Mouse (Mus musculus) liver, adult 2 months (tissue): ENCODE results near the gene Phpt1.

Source experiments
- CTCF ChIP-seq: fragments of 200-500 bp; IDR thresholded peaks from 2 replicates; pipeline ENCODE4 v1.5.1; 2011; ENCODE audit warnings: low read depth, low read length, control low read depth
- POLR2A ChIP-seq: fragments of 200-500 bp; IDR thresholded peaks from 2 replicates; pipeline ENCODE4 v1.6.1; 2011; ENCODE audit warnings: low read length, control low read depth; ENCODE audit not compliant: insufficient read depth; ENCODE audit errors: extremely low read depth

DNA sequence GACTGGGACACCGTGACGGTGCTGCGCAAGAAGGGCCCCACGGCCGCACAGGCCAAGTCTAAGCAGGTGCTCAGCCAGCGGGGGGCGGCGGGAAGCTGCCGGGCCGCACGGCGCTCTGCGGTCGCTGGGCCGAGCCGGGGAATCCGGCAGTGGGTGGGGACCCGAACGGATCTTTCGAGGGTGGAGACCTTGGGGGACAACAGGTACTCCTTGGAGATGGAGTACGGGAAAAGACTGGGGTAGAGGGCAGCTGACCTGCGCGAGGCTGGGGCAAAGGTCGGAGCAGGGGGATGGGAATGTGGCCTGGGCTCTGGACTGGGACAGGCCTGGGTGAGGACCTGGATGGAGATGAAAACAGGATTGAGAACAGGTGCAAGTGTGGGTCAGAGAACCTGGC, 17.1 kb downstream of the Phpt1 start:
- TF ChIP-seq POLR2A (no peak), CTCF (no peak)
